Mouse (Mus musculus) liver, embryonic 15.5 days (tissue): ENCODE data around the gene Socs3. TPM values are rescaled to one million over a fixed set of nuclear protein-coding genes. Genes with fewer than 3 reads are reported as not detected.

Experiments used
- ATAC-seq: fragments of 200-750 bp; cut with Nextera tagmentation; 2 replicates; pipeline ENCODE4 v1.8.0; 2017; ENCODE audit warnings: moderate number of reproducible peaks, mild to moderate bottlenecking, moderate library complexity; ENCODE audit not compliant: insufficient read depth
- H3K27ac ChIP-seq: fragments of 300-500 bp; sonication (generic); replicated peaks from 2 replicates; pipeline ENCODE4 v1.5.1; 2015; ENCODE audit warnings: mild to moderate bottlenecking, inconsistent platforms
- H3K27me3 ChIP-seq: fragments of 300-500 bp; sonication (generic); 2 replicates; pipeline ENCODE4 v1.6.1; 2015; ENCODE audit warnings: mild to moderate bottlenecking, inconsistent platforms
- H3K36me3 ChIP-seq: fragments of 300-500 bp; sonication (generic); replicated peaks from 2 replicates; pipeline ENCODE4 v1.6.1; 2015; ENCODE audit warnings: moderate library complexity, mild to moderate bottlenecking, inconsistent platforms
- H3K4me1 ChIP-seq: fragments of 300-500 bp; sonication (generic); replicated peaks from 2 replicates; pipeline ENCODE4 v1.6.1; 2015; ENCODE audit warnings: inconsistent platforms
- H3K4me2 ChIP-seq: fragments of 300-500 bp; sonication (generic); 2 replicates; pipeline ENCODE4 v1.6.1; 2015; ENCODE audit warnings: moderate library complexity, mild to moderate bottlenecking, inconsistent platforms
- H3K4me3 ChIP-seq: fragments of 300-500 bp; sonication (generic); replicated peaks from 2 replicates; pipeline ENCODE4 v1.5.1; 2015; ENCODE audit warnings: mild to moderate bottlenecking, inconsistent platforms
- H3K9ac ChIP-seq: fragments of 300-500 bp; sonication (generic); 2 replicates; pipeline ENCODE4 v1.6.1; 2015; ENCODE audit warnings: moderate library complexity, mild to moderate bottlenecking, inconsistent platforms
- H3K9me3 ChIP-seq: fragments of 300-500 bp; sonication (generic); replicated peaks from 2 replicates; pipeline ENCODE4 v1.6.1; 2016; ENCODE audit warnings: inconsistent platforms
- WGBS: fragments of 180-500 bp; shearing (Covaris S2); methylation state at CpG from one replicate; pipeline ENCODE4 v1.1.7; 2015; ENCODE audit warnings: mixed read lengths; ENCODE audit not compliant: insufficient replicate concordance; 5-methylcytosine and 5-hydroxymethylcytosine counted together
- polyA plus RNA-seq: library from polyadenylated mRNA; unstranded; fragments of >200 nt; fragmentation: Nextera tagmentation; extraction: Ambion mirVana; gene quantifications from 2 replicates; pipeline ENCODE4 v1.2.1, GENCODE M21; 2015

Gene Socs3
- polyA plus RNA-seq: 7.3 and 7.5 TPM in 2 replicates

DNA sequence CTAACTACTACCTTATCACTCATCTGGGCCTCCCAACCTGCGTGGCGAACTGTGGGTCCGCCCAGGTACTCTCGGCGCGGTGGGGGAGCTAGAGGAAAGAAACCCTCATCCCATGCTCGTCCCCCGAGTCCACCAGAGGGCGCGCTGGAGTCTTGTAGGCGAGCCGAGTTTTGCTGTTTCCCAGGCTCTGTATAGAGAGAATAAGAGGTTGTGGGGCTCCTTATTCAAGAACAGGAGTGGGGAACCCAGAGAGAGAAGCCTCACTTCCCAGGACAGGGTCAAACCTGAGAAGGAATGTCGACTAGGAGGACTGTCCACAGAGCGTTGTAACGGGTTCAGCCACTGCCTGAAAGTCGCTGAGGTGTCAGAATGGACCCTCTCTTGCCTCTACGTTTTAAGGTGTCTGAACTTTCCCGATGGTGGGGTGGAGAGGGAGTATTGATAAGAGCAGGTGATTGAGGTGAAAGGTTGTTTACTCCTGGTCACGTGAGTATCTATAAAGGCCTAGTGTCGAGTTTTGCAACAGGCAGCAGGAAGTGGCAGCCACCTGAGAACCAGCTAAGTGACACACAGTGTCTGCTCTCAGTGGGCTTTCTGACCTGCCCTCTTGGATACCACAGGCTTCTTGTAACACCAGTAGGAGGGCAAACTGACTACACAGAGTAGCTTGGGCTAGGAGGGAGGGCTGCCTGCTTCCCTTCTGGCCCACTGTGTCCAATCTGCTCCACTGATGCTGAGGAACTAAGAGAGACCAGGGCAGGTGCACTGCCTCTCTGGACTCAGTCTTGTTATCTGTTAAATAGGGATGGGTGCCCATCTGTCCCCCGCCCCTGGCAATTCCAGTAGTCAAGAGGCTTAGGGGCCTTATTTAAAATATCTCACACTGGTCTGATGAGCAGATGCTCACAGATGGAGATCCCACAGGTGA, at the start of gene Socs3:
Socs3 (minus strand) TSS at position 103 of the 928 bp plus-strand sequence.
- peak within 1 kb of the TSS; percentile 94 for H3K4me2 ChIP-seq
- peaks cover 80% of the 10 kb centered on the region for H3K4me1 ChIP-seq
- WGBS: 10% methylated on average over 21 of the region's 21 CpGs
- H3K27ac ChIP-seq: peak within 1 kb of the TSS; percentile 92
- peak; percentile 54 for ATAC-seq
- peak within 1 kb of the TSS; percentile 75 for H3K4me3 ChIP-seq
- peaks cover 89% of the 10 kb centered on the region for H3K27me3 ChIP-seq
- peaks cover 23% of the 10 kb centered on the region for H3K36me3 ChIP-seq
- peak within 1 kb of the TSS; percentile 78 for H3K9ac ChIP-seq
- no peaks in the 10 kb centered on the region for H3K9me3 ChIP-seq

DNA sequence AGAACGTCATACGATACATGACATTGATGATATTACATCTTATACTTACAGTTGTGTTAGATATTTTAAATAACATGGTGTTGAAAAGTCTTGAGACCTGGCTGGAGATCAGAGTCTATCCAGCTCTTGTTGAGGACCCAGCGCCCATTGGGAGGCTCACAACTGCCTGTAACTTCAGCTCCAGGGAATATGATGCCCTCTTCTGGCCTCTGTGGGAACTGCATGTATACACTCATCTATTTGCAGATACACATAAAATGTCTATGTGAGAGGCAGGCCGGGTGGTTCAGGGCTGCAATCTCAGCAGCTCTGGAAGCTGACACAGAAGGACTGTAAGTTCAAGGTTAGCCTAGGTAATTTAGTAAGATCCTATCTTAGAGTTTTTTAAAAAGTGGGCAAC, 48.5 kb upstream of the Socs3 start:
- no peak overlapping the region for H3K27ac ChIP-seq
- no peak overlapping the region for H3K4me2 ChIP-seq
- H3K4me1 ChIP-seq: peaks cover 27% of the 10 kb centered on the region
- no peaks in the 10 kb centered on the region for H3K27me3 ChIP-seq
- ATAC-seq: no peak
- peaks cover 72% of the 10 kb centered on the region for H3K36me3 ChIP-seq
- 88% methylated on average over 4 of the region's 4 CpGs for WGBS
- H3K9me3 ChIP-seq: no peaks in the 10 kb centered on the region
- no peak overlapping the region for H3K9ac ChIP-seq
- no peak overlapping the region for H3K4me3 ChIP-seq

- ATAC-seq: no peak
- Histone ChIP-seq H3K4me1 (peaks cover 41% of the 10 kb centered on the region), H3K9ac (no peak overlapping the region), H3K9me3 (no peaks in the 10 kb centered on the region), H3K36me3 (peaks cover 68% of the 10 kb centered on the region), H3K27ac (peak overlapping the region; percentile 33; the same call in 1 of the 2 replicates), H3K4me2 (no peak overlapping the region), H3K27me3 (no peaks in the 10 kb centered on the region), H3K4me3 (no peak overlapping the region)
- 65% methylated on average over 8 of the region's 8 CpGs for WGBS
Measured at GRCm38 (mm10) chr11:118015381-118016145, 45.7 kb upstream of the Socs3 start.

GRCm38 (mm10) chr11:118014391-118014995, 44.6 kb upstream of the Socs3 start:
- H3K36me3 ChIP-seq: peaks cover 68% of the 10 kb centered on the region
- WGBS: 65% methylated on average over 12 of the region's 12 CpGs

DNA sequence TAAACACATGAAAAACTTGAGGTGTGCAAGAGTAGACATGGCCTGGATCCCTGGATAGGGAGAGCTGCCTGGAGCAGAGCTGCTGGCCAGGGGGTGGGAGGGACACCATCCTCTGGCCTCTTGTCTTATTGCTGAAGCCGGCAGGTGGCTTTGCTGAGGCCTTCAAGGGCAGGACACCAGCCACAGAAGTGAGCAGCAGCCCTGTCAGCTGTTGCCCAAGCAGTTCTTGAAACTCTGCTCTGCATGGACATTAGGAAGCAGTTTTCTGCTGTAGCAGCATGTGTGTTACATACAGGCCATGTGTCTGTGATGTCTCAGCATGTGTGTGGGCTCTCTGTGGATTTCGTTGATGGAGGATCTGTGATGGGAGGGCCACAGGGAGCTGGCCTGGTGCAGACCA, 43.5 kb upstream of the Socs3 start:
- Histone ChIP-seq H3K36me3 (peaks cover 65% of the 10 kb centered on the region), H3K9ac (no peak overlapping the region), H3K4me3 (no peak overlapping the region), H3K4me2 (no peak overlapping the region), H3K9me3 (no peaks in the 10 kb centered on the region), H3K27me3 (no peaks in the 10 kb centered on the region), H3K27ac (no peak overlapping the region), H3K4me1 (peaks cover 61% of the 10 kb centered on the region)
- no peak for ATAC-seq
- WGBS: 62% methylated on average over 2 of the region's 2 CpGs

More at GRCm38 (mm10) chr11:118014391-118014995, 44.6 kb upstream of the Socs3 start:
- H3K9ac ChIP-seq: no peak overlapping the region
- H3K4me1 ChIP-seq: peaks cover 50% of the 10 kb centered on the region
- no peak overlapping the region for H3K27ac ChIP-seq
- no peaks in the 10 kb centered on the region for H3K27me3 ChIP-seq
- no peaks in the 10 kb centered on the region for H3K9me3 ChIP-seq
- no peak overlapping the region for H3K4me2 ChIP-seq
- ATAC-seq: no peak
- no peak overlapping the region for H3K4me3 ChIP-seq

GRCm38 (mm10) chr11:118012595-118012994, 42.7 kb upstream of the Socs3 start:
- Histone ChIP-seq H3K36me3 (peaks cover 57% of the 10 kb centered on the region), H3K4me2 (no peak overlapping the region), H3K9me3 (no peaks in the 10 kb centered on the region), H3K27me3 (no peaks in the 10 kb centered on the region), H3K9ac (no peak overlapping the region), H3K4me1 (peaks cover 69% of the 10 kb centered on the region), H3K27ac (no peak overlapping the region), H3K4me3 (no peak overlapping the region)
- no peak for ATAC-seq
- WGBS: 83% methylated on average over 1 of the region's 1 CpGs

GRCm38 (mm10) chr11:118009865-118010571, 40.2 kb upstream of the Socs3 start:
- no peak for ATAC-seq
- no peak overlapping the region for H3K4me3 ChIP-seq
- H3K27ac ChIP-seq: no peak overlapping the region
- H3K36me3 ChIP-seq: peaks cover 57% of the 10 kb centered on the region
- 57% methylated on average over 4 of the region's 4 CpGs for WGBS
- H3K27me3 ChIP-seq: no peaks in the 10 kb centered on the region
- H3K4me2 ChIP-seq: no peak overlapping the region
- H3K9ac ChIP-seq: no peak overlapping the region
- H3K9me3 ChIP-seq: no peaks in the 10 kb centered on the region
- H3K4me1 ChIP-seq: peaks cover 66% of the 10 kb centered on the region

- 86% methylated on average over 8 of the region's 8 CpGs for WGBS
- no peak for ATAC-seq
Measured at GRCm38 (mm10) chr11:118008843-118009242, 39.0 kb upstream of the Socs3 start.

DNA sequence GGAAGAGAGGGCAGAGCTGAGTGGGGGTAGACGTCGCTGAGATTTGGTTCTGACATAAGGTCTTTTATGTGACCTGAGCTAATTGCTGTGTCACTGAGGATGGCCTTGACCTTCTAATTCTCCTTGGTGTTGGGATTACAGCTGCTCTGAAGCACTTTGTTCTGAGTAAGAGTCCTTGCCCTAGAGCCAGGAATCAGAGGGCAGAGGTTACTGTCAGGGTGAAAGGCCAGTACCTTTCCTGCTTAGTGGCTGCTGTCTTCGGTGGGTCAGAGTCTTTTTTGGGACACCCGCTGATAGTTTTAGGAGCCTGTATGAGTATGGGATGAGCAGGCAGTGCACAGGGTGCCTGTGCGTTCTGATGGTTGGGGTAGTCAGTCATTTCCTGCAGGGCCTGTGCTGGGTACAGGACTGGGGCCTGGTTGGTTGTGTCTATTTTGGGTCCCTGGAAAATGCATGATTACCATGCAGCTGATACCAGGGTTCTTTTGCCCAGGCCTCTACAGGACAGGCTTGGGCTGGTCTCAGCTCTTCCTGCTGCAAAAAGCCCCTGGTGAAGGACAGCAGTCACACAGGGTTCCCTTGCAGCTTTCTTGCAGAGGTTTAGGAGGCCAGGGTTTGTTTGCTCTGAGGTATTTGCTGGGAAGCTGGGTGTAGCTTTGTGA, 38.4 kb upstream of the Socs3 start:
- H3K9ac ChIP-seq: no peak overlapping the region
- peaks cover 58% of the 10 kb centered on the region for H3K4me1 ChIP-seq
- ATAC-seq: no peak
- peak overlapping the region; percentile 59; the same call in 1 of the 2 replicates for H3K27ac ChIP-seq
- no peaks in the 10 kb centered on the region for H3K9me3 ChIP-seq
- H3K4me2 ChIP-seq: peak overlapping the region; percentile 10; the same call in 1 of the 2 replicates
- 57% methylated on average over 5 of the region's 5 CpGs for WGBS
- no peaks in the 10 kb centered on the region for H3K27me3 ChIP-seq
- H3K36me3 ChIP-seq: peaks cover 61% of the 10 kb centered on the region
- no peak overlapping the region for H3K4me3 ChIP-seq

More at GRCm38 (mm10) chr11:118008843-118009242, 39.0 kb upstream of the Socs3 start:
- Histone ChIP-seq H3K4me3 (no peak overlapping the region), H3K9me3 (no peaks in the 10 kb centered on the region), H3K27ac (0 out of 2 replicates have a peak overlapping the region, but pooled peaks have one; percentile 59), H3K4me2 (no peak overlapping the region), H3K9ac (no peak overlapping the region), H3K36me3 (peaks cover 58% of the 10 kb centered on the region), H3K27me3 (no peaks in the 10 kb centered on the region), H3K4me1 (peaks cover 60% of the 10 kb centered on the region)
